Mouse (Mus musculus) spleen, adult 2 months (tissue): ENCODE results near the gene Srpr. TPM values are rescaled to one million over a fixed set of nuclear protein-coding genes. Genes with fewer than 3 reads are reported as not detected.
A peak's percentile ranks its signal among the peaks of the same experiment; 100 is the strongest.

Experiments used
- DNase-seq, 2 experiments: peaks; one replicate each; pipeline versions ENCODE4 v3.0.0 to v3.0.0-alpha.2; 2012 to 2021; ENCODE audit warnings: low spot score in 2 of 2, low read depth in 1 of 2
- H3K27ac ChIP-seq: fragments of 200-500 bp; 2 replicates; pipeline ENCODE4 v1.5.1; 2012; ENCODE audit warnings: low read length, inconsistent platforms; ENCODE audit not compliant: insufficient read depth
- H3K27me3 ChIP-seq: fragments of 200-500 bp; 2 replicates; pipeline ENCODE4 v1.6.1; 2012; ENCODE audit warnings: mild to moderate bottlenecking, moderate library complexity, low read length, inconsistent platforms; ENCODE audit not compliant: control insufficient read depth, insufficient read depth
- H3K36me3 ChIP-seq: fragments of 200-500 bp; 2 replicates; pipeline ENCODE4 v1.6.1; 2012; ENCODE audit warnings: mild to moderate bottlenecking, low read length, inconsistent platforms; ENCODE audit not compliant: control insufficient read depth, insufficient read depth
- H3K4me1 ChIP-seq: fragments of 200-500 bp; 2 replicates; pipeline ENCODE4 v1.6.1; 2011; ENCODE audit warnings: inconsistent platforms; ENCODE audit not compliant: control insufficient read depth, insufficient read depth, insufficient read length
- H3K4me3 ChIP-seq: fragments of 200-500 bp; 2 replicates; pipeline ENCODE4 v1.5.1; 2011; ENCODE audit warnings: mild to moderate bottlenecking, inconsistent platforms; ENCODE audit not compliant: insufficient read depth, insufficient read length; ENCODE audit errors: extremely low read depth
- CTCF ChIP-seq: fragments of 200-500 bp; IDR thresholded peaks from 2 replicates; pipeline ENCODE4 v1.5.1; 2011; ENCODE audit warnings: mild to moderate bottlenecking, inconsistent platforms; ENCODE audit not compliant: insufficient read depth, insufficient read length, insufficient replicate concordance; ENCODE audit errors: extremely low read depth
- POLR2A ChIP-seq: fragments of 200-500 bp; IDR thresholded peaks from 2 replicates; pipeline ENCODE4 v1.6.1; 2011; ENCODE audit warnings: low read depth, low read length, inconsistent platforms
- WGBS: fragments of 180-500 bp; shearing (Covaris S2); methylation state at CpG from one replicate; pipeline ENCODE4 v1.1.7; 2018; 5-methylcytosine and 5-hydroxymethylcytosine counted together
- polyA plus RNA-seq: library from polyadenylated mRNA; depleted of rRNA; stranded (reverse); fragments of >200 nt; gene quantifications from 2 replicates; pipeline ENCODE4 v1.2.3, GENCODE M21; 2012

Srpr gene
- polyA plus RNA-seq, 1 experiment: 34.0 TPM

- TF ChIP-seq POLR2A: no peak
- TF ChIP-seq CTCF: no peak
- Histone ChIP-seq H3K4me3 (no peak overlapping the region; the same call in 1 of the 2 replicates), H3K36me3 (peaks cover 2% of the 10 kb centered on the region; the same call in 1 of the 2 replicates), H3K27ac (no peak overlapping the region), H3K4me1 (peaks cover 8% of the 10 kb centered on the region), H3K27me3 (no peaks in the 10 kb centered on the region)
- WGBS: 61% methylated on average over 9 of the region's 9 CpGs
- DNase-seq: no peak
Observed at GRCm38 (mm10) chr9:35200529-35201060, 620 bp downstream of the Srpr start.

GRCm38 (mm10) chr9:35203536-35203935, 3.6 kb downstream of the Srpr start:
- WGBS: 68% methylated on average over 3 of the region's 3 CpGs
- no peak overlapping the region for H3K4me3 ChIP-seq
- no peaks in the 10 kb centered on the region for H3K27me3 ChIP-seq
- no peak overlapping the region for H3K27ac ChIP-seq
- peaks cover 8% of the 10 kb centered on the region for H3K4me1 ChIP-seq
- H3K36me3 ChIP-seq: peaks cover 16% of the 10 kb centered on the region
- TF ChIP-seq POLR2A (no peak), CTCF (no peak)
- DNase-seq: no peak

- no peak overlapping the region for H3K4me3 ChIP-seq
- H3K36me3 ChIP-seq: peaks cover 17% of the 10 kb centered on the region
- no peaks in the 10 kb centered on the region for H3K27me3 ChIP-seq
- no peak for DNase-seq
- H3K4me1 ChIP-seq: peaks cover 8% of the 10 kb centered on the region
- 99% methylated on average over 2 of the region's 2 CpGs for WGBS
- no peak overlapping the region for H3K27ac ChIP-seq
- TF ChIP-seq CTCF: no peak
- TF ChIP-seq POLR2A: no peak
Observed at GRCm38 (mm10) chr9:35204421-35204820, 4.4 kb downstream of the Srpr start.

GRCm38 (mm10) chr9:35210542-35211474, 10.8 kb downstream of the Srpr start, which contains the start of gene Foxred1:
TSS of gene Foxred1 (minus strand) at chr9:35211055.
- peak; percentile 99 for DNase-seq
- under 1% methylated on average over 72 of the region's 72 CpGs for WGBS
- TF ChIP-seq CTCF: no peak
- peak; percentile 97 for TF ChIP-seq POLR2A
- peak within 1 kb of the TSS; percentile 86 for H3K27ac ChIP-seq
- H3K27me3 ChIP-seq: no peaks in the 10 kb centered on the region
- H3K4me3 ChIP-seq: peak within 1 kb of the TSS; percentile 92
- peaks cover 5% of the 10 kb centered on the region; the same call in 1 of the 2 replicates for H3K4me1 ChIP-seq
- peaks cover 26% of the 10 kb centered on the region for H3K36me3 ChIP-seq

GRCm38 (mm10) chr9:35211573-35212511, 11.9 kb downstream of the Srpr start:
- TF ChIP-seq POLR2A: no peak
- no peak for TF ChIP-seq CTCF
- no peak for DNase-seq
- Histone ChIP-seq H3K27ac (peak overlapping the region; percentile 86), H3K36me3 (peaks cover 27% of the 10 kb centered on the region), H3K27me3 (no peaks in the 10 kb centered on the region), H3K4me3 (peak overlapping the region; percentile 92), H3K4me1 (peaks cover 5% of the 10 kb centered on the region; the same call in 1 of the 2 replicates)
- 31% methylated on average over 26 of the region's 26 CpGs for WGBS

GRCm38 (mm10) chr9:35217963-35218362, 18.0 kb downstream of the Srpr start:
- H3K4me3 ChIP-seq: no peak overlapping the region
- no peaks in the 10 kb centered on the region for H3K27me3 ChIP-seq
- no peak overlapping the region for H3K27ac ChIP-seq
- DNase-seq: no peak
- no peaks in the 10 kb centered on the region for H3K4me1 ChIP-seq
- TF ChIP-seq POLR2A (no peak), CTCF (no peak)
- WGBS: 76% methylated on average over 1 of the region's 1 CpGs
- H3K36me3 ChIP-seq: peaks cover 31% of the 10 kb centered on the region
